ENCODE assay signal across 30 mouse cellular contexts in genomic region chr6:43531996-43532395, GRCm38 (mm10).
"Had no signal": no experiment of that assay in that cellular context is flagged by ENCODE, and none has a peak within 500 bp of the region (broad histone marks: within the 10 kb centered on the region; RNA-seq: fewer than 3 reads in every experiment).

No protein-coding gene starts in this region.

- H3K4me1 ChIP-seq: limb, embryonic 12.5 days; limb, embryonic 13.5 days; liver, embryonic 12.5 days; liver, embryonic 13.5 days; liver, embryonic 15.5 days; midbrain, embryonic 12.5 days; midbrain, embryonic 15.5 days; neural tube, embryonic 12.5 days had no signal

- H3K9me3 ChIP-seq: limb, embryonic 10.5 days; limb, embryonic 12.5 days; limb, embryonic 13.5 days; limb, embryonic 15.5 days; liver, embryonic 12.5 days; liver, embryonic 13.5 days; liver, embryonic 15.5 days; lung, embryonic 15.5 days; megakaryocyte, embryonic 14.5 days; midbrain, embryonic 12.5 days; midbrain, embryonic 15.5 days; neural tube, embryonic 12.5 days had no signal

- H3K36me3 ChIP-seq: limb, embryonic 10.5 days; limb, embryonic 12.5 days; limb, embryonic 13.5 days; limb, embryonic 15.5 days; liver, embryonic 12.5 days; liver, embryonic 13.5 days; liver, embryonic 15.5 days; lung, embryonic 15.5 days; midbrain, embryonic 12.5 days; midbrain, embryonic 15.5 days; neural tube, embryonic 12.5 days had no signal

- H3K27ac ChIP-seq: limb, embryonic 10.5 days; limb, embryonic 12.5 days; limb, embryonic 13.5 days; limb, embryonic 15.5 days; liver, embryonic 12.5 days; liver, embryonic 13.5 days; liver, embryonic 14.5 days; liver, embryonic 15.5 days; lung, embryonic 15.5 days; macrophage; midbrain, embryonic 12.5 days; midbrain, embryonic 15.5 days; neural tube, embryonic 12.5 days had no signal

- DNase-seq: left cerebral cortex, postnatal 4 days; liver; liver, embryonic 13.5 days; liver, postnatal 0 days; lung, adult 18-20 months; lung, adult 2 months; lung, embryonic 14.5 days; lung, postnatal 10 days; lung, postnatal 14 days; lung, postnatal 36 days; lung, postnatal 4 days; midbrain, embryonic 14.5 days had no signal

- H3K4me2 ChIP-seq: limb, embryonic 12.5 days; limb, embryonic 13.5 days; limb, embryonic 15.5 days; liver, embryonic 11.5 days; liver, embryonic 12.5 days; liver, embryonic 13.5 days; liver, embryonic 15.5 days; lung, embryonic 14.5 days; lung, embryonic 15.5 days; midbrain, embryonic 11.5 days; midbrain, embryonic 12.5 days; midbrain, embryonic 15.5 days; neural tube, embryonic 12.5 days had no signal

- H3K9ac ChIP-seq: limb, embryonic 12.5 days; limb, embryonic 13.5 days; limb, embryonic 15.5 days; liver, embryonic 12.5 days; liver, embryonic 13.5 days; liver, embryonic 14.5 days; liver, embryonic 15.5 days; liver, postnatal 0 days; lung, embryonic 14.5 days; lung, embryonic 15.5 days; midbrain, embryonic 12.5 days; midbrain, embryonic 15.5 days; neural tube, embryonic 12.5 days had no signal

- H3K4me3 ChIP-seq: limb, embryonic 10.5 days; limb, embryonic 12.5 days; limb, embryonic 13.5 days; limb, embryonic 15.5 days; liver, embryonic 12.5 days; liver, embryonic 13.5 days; liver, embryonic 15.5 days; lung, embryonic 15.5 days; megakaryocyte, embryonic 14.5 days; midbrain, embryonic 12.5 days; midbrain, embryonic 15.5 days; myocyte; neural tube, embryonic 12.5 days had no signal

- ATAC-seq: liver, embryonic 12.5 days; liver, postnatal 0 days; lung, postnatal 0 days; midbrain, embryonic 15.5 days; midbrain, embryonic 16.5 days had no signal

- H3K27me3 ChIP-seq: limb, embryonic 12.5 days; limb, embryonic 13.5 days; limb, embryonic 15.5 days; liver, embryonic 12.5 days; liver, embryonic 13.5 days; liver, embryonic 15.5 days; lung, embryonic 15.5 days; megakaryocyte, embryonic 14.5 days; midbrain, embryonic 12.5 days; midbrain, embryonic 15.5 days; neural tube, embryonic 12.5 days had no signal
